9 mouse cellular contexts compared by ENCODE assay signal in the genomic region with DNA sequence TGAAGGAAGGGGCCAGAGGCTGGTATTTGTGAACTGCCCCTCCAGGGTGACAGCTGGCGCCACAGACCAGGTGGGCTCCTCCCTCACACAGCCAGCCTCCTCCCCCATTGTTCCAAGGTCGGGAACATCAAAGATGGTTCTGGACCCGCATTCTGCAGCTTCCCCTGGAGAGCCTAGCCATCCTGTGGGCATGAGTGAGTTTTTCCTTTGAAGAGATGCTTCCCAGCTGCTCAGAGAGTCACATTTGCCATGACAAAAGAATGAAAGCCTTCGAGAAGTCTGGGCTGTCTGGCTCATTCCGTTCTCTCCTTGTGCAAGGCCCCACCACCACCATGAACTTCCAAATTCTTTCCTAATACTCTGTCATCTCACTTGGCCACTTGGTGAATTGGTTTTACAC. TPM values are rescaled to one million over a fixed set of nuclear protein-coding genes. Genes with fewer than 3 reads are reported as not detected.
DNase-seq lines count a peak whose midpoint lies in the region; ATAC-seq and TF ChIP-seq lines count a peak whose summit lies in the region.
"Had no signal": no experiment of that assay in that cellular context is flagged by ENCODE, and none has a peak within 500 bp of the region (broad histone marks: within the 10 kb centered on the region; RNA-seq: fewer than 3 reads in every experiment).

No protein-coding gene starts in this region.

- TF ChIP-seq POLR2A in brain, embryonic 14.5 days (IDR thresholded peaks at IDR 0.05; ENCODE audit: borderline replicate concordance, extremely low read depth, insufficient read depth, insufficient read length, poor library complexity, severe bottlenecking): no peak

- H3K36me3 ChIP-seq in heart, embryonic 13.5 days: no peaks in the 10 kb centered on the region
- no peaks in the 10 kb centered on the region for H3K36me3 ChIP-seq in intestine, embryonic 14.5 days (ENCODE audit: control insufficient read depth, insufficient read depth, low read length)
- no peaks in the 10 kb centered on the region for H3K36me3 ChIP-seq in midbrain, embryonic 16.5 days (ENCODE audit: control insufficient read depth, insufficient read depth, low read length)
- H3K36me3 ChIP-seq: G1E had no signal

- no peak overlapping the region for H3K4me3 ChIP-seq in heart, embryonic 13.5 days
- H3K4me3 ChIP-seq in intestine, embryonic 14.5 days (ENCODE audit: low read depth, low read length): no peak overlapping the region
- H3K4me3 ChIP-seq in midbrain, embryonic 16.5 days (ENCODE audit: low read depth, low read length): no peak overlapping the region

- peaks cover 32% of the 10 kb centered on the region for H3K27me3 ChIP-seq in heart, embryonic 13.5 days (replicated peaks)
- H3K27me3 ChIP-seq in intestine, embryonic 14.5 days (replicated peaks; ENCODE audit: control insufficient read depth, insufficient read depth, low read length): no peaks in the 10 kb centered on the region
- no peaks in the 10 kb centered on the region for H3K27me3 ChIP-seq in midbrain, embryonic 16.5 days (ENCODE audit: control insufficient read depth, insufficient read depth, low read depth, low read length)

- peak overlapping the region; percentile 86 for H3K27ac ChIP-seq in heart, embryonic 13.5 days (replicated peaks)
- H3K27ac ChIP-seq in intestine, embryonic 14.5 days (ENCODE audit: low read depth): peak overlapping the region; percentile 68; the same call in 1 of the 2 replicates
- H3K27ac ChIP-seq in midbrain, embryonic 16.5 days (ENCODE audit: low read length): no peak overlapping the region

- no peak for ATAC-seq in heart, embryonic 13.5 days (ENCODE audit: extremely low read depth, insufficient number of reproducible peaks, low FRiP score, low TSS enrichment)
- ATAC-seq in intestine, embryonic 14.5 days (replicated peaks; ENCODE audit: low FRiP score, low TSS enrichment, low read depth): no peak
- peak; percentile 18; the same call in 1 of the 2 replicates for ATAC-seq in midbrain, embryonic 16.5 days

- DNase-seq in heart, postnatal 14 days: no peak
- DNase-seq in brain, embryonic 14.5 days (ENCODE audit: low read depth): peak; percentile 37
- DNase-seq in intestine, embryonic 14.5 days (ENCODE audit: low spot score): no peak
- no peak for DNase-seq in frontal cortex, adult 2 months (ENCODE audit: extremely low spot score in 1 of 2, low spot score in 1 of 2)
- DNase-seq in urinary bladder, postnatal 14 days (ENCODE audit: low spot score): no peak
- DNase-seq in thymus, postnatal 25 days: no peak

- WGBS in heart, embryonic 13.5 days: 17% methylated on average over 5 of the region's 5 CpGs
- WGBS in intestine, embryonic 14.5 days: 22% methylated on average over 5 of the region's 5 CpGs
- 8% methylated on average over 5 of the region's 5 CpGs for WGBS in midbrain, embryonic 16.5 days

- H3K9ac ChIP-seq in heart, embryonic 13.5 days: peak overlapping the region; percentile 56; the same call in 1 of the 2 replicates
- no peak overlapping the region for H3K9ac ChIP-seq in intestine, embryonic 14.5 days (ENCODE audit: low read length)
- no peak overlapping the region for H3K9ac ChIP-seq in midbrain, embryonic 16.5 days (ENCODE audit: low read depth, low read length)

- intact Hi-C loops in heart, postnatal 14 days (cut with DNase I): loop anchor here (2.0 kb wide), 1 partner anchor 84 kb away; no protein-coding TSS in a partner anchor

- H3K4me2 ChIP-seq in heart, embryonic 13.5 days: peak overlapping the region; percentile 14
- no peak overlapping the region for H3K4me2 ChIP-seq in intestine, embryonic 14.5 days (ENCODE audit: low read length)
- H3K4me2 ChIP-seq in midbrain, embryonic 16.5 days (ENCODE audit: low read length): no peak overlapping the region

- H3K9me3 ChIP-seq in heart, embryonic 13.5 days: no peaks in the 10 kb centered on the region
- no peaks in the 10 kb centered on the region for H3K9me3 ChIP-seq in intestine, embryonic 14.5 days (ENCODE audit: control insufficient read depth, low read length)
- H3K9me3 ChIP-seq in midbrain, embryonic 16.5 days (replicated peaks; ENCODE audit: control insufficient read depth, low read length, poor library complexity, severe bottlenecking): no peaks in the 10 kb centered on the region
- H3K9me3 ChIP-seq: G1E had no signal

- H3K4me1 ChIP-seq in heart, embryonic 13.5 days: peaks cover 56% of the 10 kb centered on the region
- peaks cover 22% of the 10 kb centered on the region; the same call in 1 of the 2 replicates for H3K4me1 ChIP-seq in intestine, embryonic 14.5 days (replicated peaks; ENCODE audit: control insufficient read depth, insufficient read depth, low read length)
- H3K4me1 ChIP-seq in midbrain, embryonic 16.5 days (ENCODE audit: control insufficient read depth, insufficient read depth, low read length): peaks cover 25% of the 10 kb centered on the region

- no peak for TF ChIP-seq CTCF in brain, embryonic 14.5 days (IDR thresholded peaks at IDR 0.05; ENCODE audit: borderline replicate concordance, extremely low read depth, insufficient read depth, insufficient read length)

RNA-seq across cellular contexts. Expression of gene Il17d, which starts 9.8 kb away (rescaled TPM):
- 1.1 and 1.5 TPM in 2 replicates for polyA plus RNA-seq in heart, embryonic 13.5 days (2015; fragmentation: Nextera tagmentation; extraction: Ambion mirVana)
- total RNA-seq in heart, postnatal 14 days (2021): 1 to 10 TPM; 4.3 to 6.0 TPM
- 23.4 and 32.7 TPM in 2 replicates for polyA plus RNA-seq in brain, embryonic 14.5 days (2012; rRNA removed)
- polyA plus RNA-seq in intestine, embryonic 14.5 days (2014; fragmentation: Nextera tagmentation; extraction: Ambion mirVana): 4.7 and 5.4 TPM in 2 replicates
- polyA plus RNA-seq in midbrain, embryonic 16.5 days (2015; fragmentation: Nextera tagmentation; extraction: Ambion mirVana): 6.8 and 7.2 TPM in 2 replicates
- polyA plus RNA-seq in frontal cortex, adult 2 months (2012; rRNA removed): 29.5 and 31.7 TPM in 2 replicates
- total RNA-seq: G1E had no signal

RNA-seq across cellular contexts. Expression of gene Eef1akmt1, which starts 37.1 kb away (rescaled TPM):
- polyA plus RNA-seq in heart, embryonic 13.5 days (2015; fragmentation: Nextera tagmentation; extraction: Ambion mirVana): 62.2 and 71.4 TPM in 2 replicates
- 10 to 100 TPM; 29.6 to 31.6 TPM for total RNA-seq in heart, postnatal 14 days (2021)
- 36.4 and 44.7 TPM in 2 replicates for polyA plus RNA-seq in brain, embryonic 14.5 days (2012; rRNA removed)
- polyA plus RNA-seq in intestine, embryonic 14.5 days (2014; fragmentation: Nextera tagmentation; extraction: Ambion mirVana): 106 and 111 TPM in 2 replicates
- 87.3 and 89.3 TPM in 2 replicates for polyA plus RNA-seq in midbrain, embryonic 16.5 days (2015; fragmentation: Nextera tagmentation; extraction: Ambion mirVana)
- 40.9 and 43.0 TPM in 2 replicates for polyA plus RNA-seq in frontal cortex, adult 2 months (2012; rRNA removed)
